24 mouse cellular contexts compared by ENCODE assay signal in genomic region chr8:120420226-120420625, GRCm38 (mm10).
DNase-seq lines count a peak whose midpoint lies in the region; ATAC-seq lines count a peak whose summit lies in the region.
"Had no signal": no experiment of that assay in that cellular context is flagged by ENCODE, and none has a peak within 500 bp of the region (broad histone marks: within the 10 kb centered on the region; RNA-seq: fewer than 3 reads in every experiment).

No protein-coding gene starts in this region.

- WGBS in heart, embryonic 11.5 days (ENCODE audit: insufficient replicate concordance): 51% methylated on average over 5 of the region's 5 CpGs
- WGBS in liver, embryonic 11.5 days: 32% methylated on average over 5 of the region's 5 CpGs
- WGBS in liver, embryonic 13.5 days (ENCODE audit: insufficient replicate concordance): 23% methylated on average over 5 of the region's 5 CpGs

- intact Hi-C loops in heart, postnatal 14 days (cut with DNase I): no loop called here
- intact Hi-C loops in gastrocnemius, postnatal 14 days (cut with DNase I; ENCODE audit: low total_unique reads): no loop called here

- no peaks in the 10 kb centered on the region for H3K36me3 ChIP-seq in heart, embryonic 11.5 days (ENCODE audit: control insufficient read depth, insufficient read depth, low read length)
- no peaks in the 10 kb centered on the region for H3K36me3 ChIP-seq in liver, embryonic 11.5 days (ENCODE audit: control insufficient read depth, insufficient read depth, low read length)
- no peaks in the 10 kb centered on the region for H3K36me3 ChIP-seq in liver, embryonic 13.5 days
- H3K36me3 ChIP-seq: forebrain, embryonic 12.5 days; heart, embryonic 15.5 days; intestine, embryonic 15.5 days; liver, embryonic 15.5 days; midbrain, embryonic 13.5 days; neural tube, embryonic 13.5 days; stomach, embryonic 15.5 days had no signal

- peaks cover 5% of the 10 kb centered on the region; the same call in 1 of the 2 replicates for H3K27me3 ChIP-seq in heart, embryonic 11.5 days (ENCODE audit: control insufficient read depth, insufficient read depth, low read length)
- H3K27me3 ChIP-seq in liver, embryonic 11.5 days (replicated peaks; ENCODE audit: control insufficient read depth, insufficient read depth, low read length): no peaks in the 10 kb centered on the region
- peaks cover 33% of the 10 kb centered on the region for H3K27me3 ChIP-seq in liver, embryonic 13.5 days
- H3K27me3 ChIP-seq: heart, embryonic 15.5 days; intestine, embryonic 15.5 days; neural tube, embryonic 13.5 days; stomach, embryonic 15.5 days had no signal

- peak overlapping the region; percentile 18; the same call in 1 of the 2 replicates for H3K9ac ChIP-seq in heart, embryonic 11.5 days (ENCODE audit: low read depth, low read length)
- no peak overlapping the region for H3K9ac ChIP-seq in liver, embryonic 11.5 days (ENCODE audit: low read depth, low read length)
- no peak overlapping the region for H3K9ac ChIP-seq in liver, embryonic 13.5 days
- H3K9ac ChIP-seq: forebrain, embryonic 12.5 days; heart, embryonic 15.5 days; intestine, embryonic 15.5 days; liver, embryonic 15.5 days; midbrain, embryonic 13.5 days; neural tube, embryonic 13.5 days; stomach, embryonic 15.5 days had no signal

- H3K4me3 ChIP-seq in heart, embryonic 11.5 days (ENCODE audit: low read depth, low read length): no peak overlapping the region
- H3K4me3 ChIP-seq in liver, embryonic 11.5 days (ENCODE audit: low read depth, low read length): no peak overlapping the region
- H3K4me3 ChIP-seq in liver, embryonic 13.5 days (replicated peaks): no peak overlapping the region
- H3K4me3 ChIP-seq: forebrain, embryonic 12.5 days; gastrocnemius, adult 2 months; heart, embryonic 15.5 days; intestine, embryonic 15.5 days; liver, embryonic 15.5 days; midbrain, embryonic 13.5 days; neural tube, embryonic 13.5 days; stomach, embryonic 15.5 days had no signal

- no peak for ATAC-seq in heart, embryonic 11.5 days (replicated peaks; ENCODE audit: insufficient number of reproducible peaks, low FRiP score, low TSS enrichment)
- ATAC-seq in liver, embryonic 11.5 days (replicated peaks; ENCODE audit: low FRiP score): peak; percentile 10; the same call in 1 of the 2 replicates
- 0 out of 2 replicates have a peak, but pooled peaks have one; percentile 3 for ATAC-seq in common myeloid progenitor, adult 5-6 weeks (replicated peaks; ENCODE audit: low read depth, poor library complexity, severe bottlenecking)
- ATAC-seq in liver, embryonic 13.5 days (ENCODE audit: low read depth): peak; percentile 30
- ATAC-seq: CD4-positive, CD25-positive, alpha-beta regulatory T cell, adult 4 months; intestine, embryonic 15.5 days; midbrain, embryonic 13.5 days had no signal

- H3K9me3 ChIP-seq in heart, embryonic 11.5 days (replicated peaks; ENCODE audit: control insufficient read depth, low read length): no peaks in the 10 kb centered on the region
- H3K9me3 ChIP-seq in liver, embryonic 11.5 days (ENCODE audit: control insufficient read depth, low read length): no peaks in the 10 kb centered on the region
- H3K9me3 ChIP-seq in liver, embryonic 13.5 days (replicated peaks): no peaks in the 10 kb centered on the region
- H3K9me3 ChIP-seq: forebrain, embryonic 12.5 days; heart, embryonic 15.5 days; intestine, embryonic 15.5 days; liver, embryonic 15.5 days; midbrain, embryonic 13.5 days; neural tube, embryonic 13.5 days; stomach, embryonic 15.5 days had no signal

- no peak overlapping the region for H3K4me2 ChIP-seq in heart, embryonic 11.5 days
- H3K4me2 ChIP-seq in liver, embryonic 11.5 days: no peak overlapping the region
- no peak overlapping the region for H3K4me2 ChIP-seq in liver, embryonic 13.5 days
- H3K4me2 ChIP-seq: forebrain, embryonic 12.5 days; heart, embryonic 15.5 days; intestine, embryonic 15.5 days; liver, embryonic 15.5 days; midbrain, embryonic 13.5 days; neural tube, embryonic 13.5 days; stomach, embryonic 15.5 days had no signal

- peaks cover 79% of the 10 kb centered on the region for H3K4me1 ChIP-seq in heart, embryonic 11.5 days (ENCODE audit: control insufficient read depth, insufficient read depth, low read length)
- H3K4me1 ChIP-seq in liver, embryonic 11.5 days (replicated peaks; ENCODE audit: control insufficient read depth, insufficient read depth, low read length): peaks cover 98% of the 10 kb centered on the region
- H3K4me1 ChIP-seq in liver, embryonic 13.5 days (replicated peaks): peaks cover 98% of the 10 kb centered on the region

- no peak for DNase-seq in heart, postnatal 14 days
- DNase-seq in liver, embryonic 11.5 days (ENCODE audit: low spot score): no peak
- DNase-seq in liver: no peak
- DNase-seq in liver, embryonic 13.5 days: no peak
- no peak for DNase-seq in adrenal gland, adult 8-10 months
- no peak for DNase-seq in gastrocnemius, postnatal 14 days
- DNase-seq: cerebellum, adult 11 months; cerebellum, adult 9-11 months; kidney, adult 8-10 months; kidney, postnatal 10 days; lung, postnatal 4 days; retina, postnatal 1 day; thymus, postnatal 36 days had no signal

- no peak overlapping the region for H3K27ac ChIP-seq in heart, embryonic 11.5 days (ENCODE audit: low read depth, low read length)
- no peak overlapping the region for H3K27ac ChIP-seq in liver, embryonic 11.5 days (ENCODE audit: low read depth, low read length)
- no peak overlapping the region for H3K27ac ChIP-seq in liver, embryonic 13.5 days
- H3K27ac ChIP-seq: forebrain, embryonic 12.5 days; heart, embryonic 15.5 days; intestine, embryonic 15.5 days; liver, embryonic 15.5 days; stomach, embryonic 15.5 days had no signal
